Mouse (Mus musculus): ENCODE data around the gene Rhox13. TPM values are rescaled to one million over a fixed set of nuclear protein-coding genes. Genes with fewer than 3 reads are reported as not detected.

Rhox13 gene
- polyA plus RNA-seq (2014; fragmentation: Illumina TruSeq; extraction: RNeasy Lipid Tissue Mini Kit (QIAGEN cat#74804); ENCODE audit: low read depth, low replicate concordance) = not detected

GRCm38 (mm10) chrX:38120982-38121381 lies at the start of gene Rhox13:
Rhox13 (plus strand) TSS chrX:38121219.

GRCm38 (mm10) chrX:38085041-38085440 lies 36.0 kb upstream of the Rhox13 start, which contains the start of gene Rhox11:
Rhox11 (minus strand) TSS chrX:38085141.

GRCm38 (mm10) chrX:38110807-38111206 lies 10.2 kb upstream of the Rhox13 start, which contains the start of gene Rhox12:
Rhox12 (minus strand) TSS chrX:38110907.

Other genes with a start within 250 kb of the Rhox13 start
- not detected for gene Rhox8, start 242.3 kb upstream of the Rhox13 start, polyA plus RNA-seq (2014; fragmentation: Illumina TruSeq; extraction: RNeasy Lipid Tissue Mini Kit (QIAGEN cat#74804); ENCODE audit: low read depth, low replicate concordance)
- gene Rhox7b, start 224.0 kb upstream of the Rhox13 start, polyA plus RNA-seq (2014; fragmentation: Illumina TruSeq; extraction: RNeasy Lipid Tissue Mini Kit (QIAGEN cat#74804); ENCODE audit: low read depth, low replicate concordance) = not detected
- not detected for gene Rhox9, start 219.4 kb upstream of the Rhox13 start, polyA plus RNA-seq (2014; fragmentation: Illumina TruSeq; extraction: RNeasy Lipid Tissue Mini Kit (QIAGEN cat#74804); ENCODE audit: low read depth, low replicate concordance)
- not detected for gene Btg1-ps1, start 102.4 kb upstream of the Rhox13 start, polyA plus RNA-seq (2014; fragmentation: Illumina TruSeq; extraction: RNeasy Lipid Tissue Mini Kit (QIAGEN cat#74804); ENCODE audit: low read depth, low replicate concordance)
- not detected for gene Btg1-ps2, start 78.1 kb upstream of the Rhox13 start, polyA plus RNA-seq (2014; fragmentation: Illumina TruSeq; extraction: RNeasy Lipid Tissue Mini Kit (QIAGEN cat#74804); ENCODE audit: low read depth, low replicate concordance)
- gene Rhox10, start 54.7 kb upstream of the Rhox13 start, polyA plus RNA-seq (2014; fragmentation: Illumina TruSeq; extraction: RNeasy Lipid Tissue Mini Kit (QIAGEN cat#74804); ENCODE audit: low read depth, low replicate concordance) = not detected
- not detected for gene Rhox11, start 36.1 kb upstream of the Rhox13 start, polyA plus RNA-seq (2014; fragmentation: Illumina TruSeq; extraction: RNeasy Lipid Tissue Mini Kit (QIAGEN cat#74804); ENCODE audit: low read depth, low replicate concordance)
- not detected for gene Rhox12, start 10.3 kb upstream of the Rhox13 start, polyA plus RNA-seq (2014; fragmentation: Illumina TruSeq; extraction: RNeasy Lipid Tissue Mini Kit (QIAGEN cat#74804); ENCODE audit: low read depth, low replicate concordance)
- 84.6 TPM for gene Zbtb33, start 68.6 kb downstream of the Rhox13 start, polyA plus RNA-seq (2014; fragmentation: Illumina TruSeq; extraction: RNeasy Lipid Tissue Mini Kit (QIAGEN cat#74804); ENCODE audit: low read depth, low replicate concordance)
- 2.0 TPM for gene Tmem255a, start 131.2 kb downstream of the Rhox13 start, polyA plus RNA-seq (2014; fragmentation: Illumina TruSeq; extraction: RNeasy Lipid Tissue Mini Kit (QIAGEN cat#74804); ENCODE audit: low read depth, low replicate concordance)
- gene Atp1b4, start 195.0 kb downstream of the Rhox13 start, polyA plus RNA-seq (2014; fragmentation: Illumina TruSeq; extraction: RNeasy Lipid Tissue Mini Kit (QIAGEN cat#74804); ENCODE audit: low read depth, low replicate concordance) = not detected

Data from sigmoid colon, adult 10 weeks (tissue).